Comparison of ENCODE assay signal across 8 mouse cellular contexts in the genomic region with DNA sequence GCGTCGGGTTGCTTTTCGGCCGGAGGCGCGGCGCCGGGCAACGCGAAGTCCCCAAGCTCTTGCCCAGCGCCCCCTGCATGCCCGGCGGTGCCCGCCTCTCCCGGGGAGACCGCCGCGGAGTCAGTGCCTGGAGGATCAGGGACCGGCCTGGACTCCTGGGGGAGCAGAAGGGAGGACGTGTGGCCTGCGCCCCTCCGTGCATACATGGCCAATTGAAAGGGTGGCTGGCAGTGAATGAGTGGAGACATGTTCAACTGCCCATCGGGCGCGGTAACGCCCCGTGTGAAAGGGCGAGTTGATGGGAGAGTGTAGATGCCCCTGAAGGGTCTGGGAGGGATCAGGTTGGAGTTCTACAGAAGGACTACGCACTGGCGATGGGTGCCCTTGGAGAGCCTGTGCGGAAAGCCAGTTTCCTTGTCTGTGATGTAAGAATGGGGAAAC. TPM values are rescaled to one million over a fixed set of nuclear protein-coding genes. Genes with fewer than 3 reads are reported as not detected.
DNase-seq lines count a peak whose midpoint lies in the region; ATAC-seq lines count a peak whose summit lies in the region.

No protein-coding gene starts in this region.

- peak overlapping the region; percentile 83 for H3K4me2 ChIP-seq in hindbrain, embryonic 11.5 days (replicated peaks; ENCODE audit: low read depth, low read length)

- peak; percentile 85 for DNase-seq in adrenal gland, postnatal 14 days
- no peak for DNase-seq in adrenal gland, adult 2 months
- DNase-seq in spleen, adult 12 weeks (ENCODE audit: low spot score): peak; percentile 66
- DNase-seq in spleen, postnatal 36 days (ENCODE audit: low spot score in 2 of 2): no peak
- DNase-seq in hindbrain, embryonic 11.5 days (ENCODE audit: low spot score): no peak
- DNase-seq in natural killer cell, adult 2 months (ENCODE audit: low spot score in 2 of 2): no peak
- DNase-seq in retina, postnatal 1 day: no peak

- peak overlapping the region; percentile 49 for H3K27ac ChIP-seq in hindbrain, embryonic 11.5 days (ENCODE audit: low read depth, low read length)

- no peaks in the 10 kb centered on the region for H3K9me3 ChIP-seq in hindbrain, embryonic 11.5 days (ENCODE audit: control insufficient read depth, low read length)

- H3K9ac ChIP-seq in hindbrain, embryonic 11.5 days (ENCODE audit: low read depth, low read length): peak overlapping the region; percentile 92

- ATAC-seq in hindbrain, embryonic 11.5 days (ENCODE audit: low FRiP score): peak; percentile 87
- ATAC-seq in megakaryocyte-erythroid progenitor cell, adult 5-6 weeks (replicated peaks; ENCODE audit: low FRiP score, low TSS enrichment, poor library complexity, severe bottlenecking): peak; percentile 65

- no peaks in the 10 kb centered on the region for H3K36me3 ChIP-seq in hindbrain, embryonic 11.5 days (ENCODE audit: control insufficient read depth, insufficient read depth, low read length)

- peak overlapping the region; percentile 92 for H3K4me3 ChIP-seq in hindbrain, embryonic 11.5 days (ENCODE audit: low read depth, low read length)

- H3K4me1 ChIP-seq in hindbrain, embryonic 11.5 days (replicated peaks; ENCODE audit: control insufficient read depth, insufficient read depth, low read length): peaks cover 3% of the 10 kb centered on the region; the same call in 1 of the 2 replicates

- WGBS in hindbrain, embryonic 11.5 days: under 1% methylated on average over 31 of the region's 31 CpGs

- H3K27me3 ChIP-seq in hindbrain, embryonic 11.5 days (ENCODE audit: control insufficient read depth, insufficient read depth, low read length): no peaks in the 10 kb centered on the region

RNA-seq across cellular contexts. Expression of gene Leo1, which starts 0.4 kb away (rescaled TPM):
- 32.0 and 37.1 TPM in 2 replicates for total RNA-seq in adrenal gland, postnatal 14 days (2021)
- total RNA-seq in adrenal gland, adult 2 months (2021): 10 to 100 TPM; 21.8 to 31.7 TPM
- 1.4 and 1.5 TPM in 2 replicates for polyA plus RNA-seq in adrenal gland, adult 2 months (2012; rRNA removed)
- 48.5 and 53.2 TPM in 2 replicates for polyA plus RNA-seq in hindbrain, embryonic 11.5 days (2014; fragmentation: Nextera tagmentation; extraction: Ambion mirVana)
- total RNA-seq in megakaryocyte-erythroid progenitor cell, adult 5-6 weeks (2014; fragmentation: Nextera tagmentation): 36.6 and 37.5 TPM in 2 replicates
- 76.8 and 84.1 TPM in 2 replicates for total RNA-seq in megakaryocyte-erythroid progenitor cell, adult 5-6 weeks (2017)

RNA-seq across cellular contexts. Expression of gene Mapk6, which starts 31.9 kb away (rescaled TPM):
- 35.0 and 38.0 TPM in 2 replicates for total RNA-seq in adrenal gland, postnatal 14 days (2021)
- total RNA-seq in adrenal gland, adult 2 months (2021): 10 to 100 TPM; 36.2 to 39.0 TPM
- 8.5 and 11.7 TPM in 2 replicates for polyA plus RNA-seq in adrenal gland, adult 2 months (2012; rRNA removed)
- 198 and 217 TPM in 2 replicates for polyA plus RNA-seq in hindbrain, embryonic 11.5 days (2014; fragmentation: Nextera tagmentation; extraction: Ambion mirVana)
- total RNA-seq in megakaryocyte-erythroid progenitor cell, adult 5-6 weeks (2014; fragmentation: Nextera tagmentation): 28.6 and 30.0 TPM in 2 replicates
- total RNA-seq in megakaryocyte-erythroid progenitor cell, adult 5-6 weeks (2017): 37.8 and 38.0 TPM in 2 replicates

Comparison
In these comparisons a context has a peak if more than half of its experiments do, and no peak if none do; other contexts are left out.
1. DNase-seq: peak in adrenal gland, postnatal 14 days (single experiment) and spleen, adult 12 weeks (single experiment); none in adrenal gland, adult 2 months (single experiment), spleen, postnatal 36 days (0 of 2), hindbrain, embryonic 11.5 days (single experiment), natural killer cell, adult 2 months (0 of 2) and retina, postnatal 1 day (single experiment).